Comparison of ENCODE assay signal across 13 mouse cellular contexts in genomic region chr3:86002423-86002822, GRCm38 (mm10). TPM values are rescaled to one million over a fixed set of nuclear protein-coding genes. Genes with fewer than 3 reads are reported as not detected.
DNase-seq lines count a peak whose midpoint lies in the region; ATAC-seq and TF ChIP-seq lines count a peak whose summit lies in the region.
"Had no signal": no experiment of that assay in that cellular context is flagged by ENCODE, and none has a peak within 500 bp of the region (broad histone marks: within the 10 kb centered on the region; RNA-seq: fewer than 3 reads in every experiment).

TSS of gene Prss48 (minus strand) at chr3:86002491.

- H3K27me3 ChIP-seq in Patski: no peaks in the 10 kb centered on the region
- no peaks in the 10 kb centered on the region for H3K27me3 ChIP-seq in lung, embryonic 16.5 days (ENCODE audit: control insufficient read depth, insufficient read depth, low read depth, low read length)
- no peaks in the 10 kb centered on the region for H3K27me3 ChIP-seq in forebrain, embryonic 10.5 days (ENCODE audit: poor library complexity, severe bottlenecking)

- CTCF ChIA-PET in Patski (lab: Charles Lee): interaction anchor here (1.5 to 1.7 kb wide), 3 partner anchors 9 to 20 kb away, joined by 3 to 5 read pairs (median 3); no protein-coding TSS in a partner anchor

- no peaks in the 10 kb centered on the region for H3K9me3 ChIP-seq in lung, embryonic 16.5 days (ENCODE audit: control insufficient read depth, low read length)
- 0 out of 2 replicates have a peak, but pooled peaks cover 2% of the 10 kb centered on the region for H3K9me3 ChIP-seq in forebrain, embryonic 10.5 days

- ATAC-seq in Patski: no peak
- no peak for ATAC-seq in lung, embryonic 16.5 days (ENCODE audit: low read depth)

- H3K4me3 ChIP-seq in lung, embryonic 16.5 days (ENCODE audit: low read length): no peak within 1 kb of the TSS
- no peak within 1 kb of the TSS for H3K4me3 ChIP-seq in forebrain, embryonic 10.5 days
- H3K4me3 ChIP-seq: myocyte had no signal

- H3K27ac ChIP-seq in lung, embryonic 16.5 days (ENCODE audit: low read length): peak within 1 kb of the TSS; percentile 60
- H3K27ac ChIP-seq in forebrain, embryonic 10.5 days: no peak within 1 kb of the TSS

- DNase-seq in heart, postnatal 14 days: peak; percentile 11 to 12
- DNase-seq in heart, postnatal 10 days: no peak
- DNase-seq in 416B (ENCODE audit: low read depth) (peak; percentile 17), Patski (ENCODE audit: low read depth, low spot score) (no peak)
- DNase-seq in urinary bladder, postnatal 25 days (ENCODE audit: low spot score): no peak
- no peak for DNase-seq in forebrain, embryonic 10.5 days (ENCODE audit: extremely low spot score, low spot score)
- DNase-seq in cerebellum, adult 11-12 months: no peak
- DNase-seq: embryo, embryonic 11 days; gastrocnemius, postnatal 25 days had no signal

- intact Hi-C loops in heart, postnatal 14 days (cut with DNase I): no loop called here
- intact Hi-C loops in heart, postnatal 10 days (cut with DNase I): no loop called here

- no peaks in the 10 kb centered on the region for H3K36me3 ChIP-seq in lung, embryonic 16.5 days (ENCODE audit: control insufficient read depth, insufficient read depth, low read length)
- peaks cover 5% of the 10 kb centered on the region; the same call in 1 of the 2 replicates for H3K36me3 ChIP-seq in forebrain, embryonic 10.5 days (replicated peaks)

- POLR2A ChIA-PET in Patski (lab: Charles Lee): interaction anchor here (0.6 to 1.3 kb wide), 2 partner anchors 10 to 120 kb away, joined by 5 to 7 read pairs; no protein-coding TSS in a partner anchor

- WGBS in lung, embryonic 16.5 days: 77% methylated on average over 17 of the region's 17 CpGs
- WGBS in forebrain, embryonic 10.5 days: 73% methylated on average over 17 of the region's 17 CpGs

- no peak within 1 kb of the TSS for H3K9ac ChIP-seq in lung, embryonic 16.5 days (ENCODE audit: low read length)

- in situ Hi-C loops in Patski (cut with MboI; ENCODE audit: low pct_unique_long_range_greater_than_20kb): no loop called here

- no peak within 1 kb of the TSS for H3K4me2 ChIP-seq in lung, embryonic 16.5 days (ENCODE audit: low read depth, low read length)

- peak; percentile 71 for TF ChIP-seq CTCF in Patski (IDR thresholded peaks at IDR 0.05)

- H3K4me1 ChIP-seq in lung, embryonic 16.5 days (replicated peaks; ENCODE audit: control insufficient read depth, insufficient read depth, low read length): peaks cover 10% of the 10 kb centered on the region; the same call in 1 of the 2 replicates
- no peaks in the 10 kb centered on the region for H3K4me1 ChIP-seq in forebrain, embryonic 10.5 days

RNA-seq across cellular contexts. Expression of gene Prss48, which starts in this region (rescaled TPM):
- not detected for total RNA-seq in heart, postnatal 14 days (2021)
- total RNA-seq in heart, postnatal 10 days (2021): not detected
- polyA plus RNA-seq in Patski (2021): not detected
- polyA plus RNA-seq in lung, embryonic 16.5 days (2015; fragmentation: Nextera tagmentation; extraction: Ambion mirVana): 0.16 and 0.23 TPM in 2 replicates
- polyA plus RNA-seq in forebrain, embryonic 10.5 days (2016; fragmentation: Nextera tagmentation; extraction: Ambion mirVana): 0.16 TPM in 1 of 2 replicates, not detected in the other
- total RNA-seq: gastrocnemius, postnatal 25 days; layer of hippocampus, adult 18-20 months had no signal
- polyA plus RNA-seq: myocyte; stomach, embryonic 16.5 days had no signal

Comparison
In these comparisons a context has a peak if more than half of its experiments do, and no peak if none do; other contexts are left out.
1. Peak in DNase-seq in heart, postnatal 14 days; RNA of the gene not detected or under 1 TPM.